Mouse (Mus musculus): Measurements from ENCODE around the gene Tmem223. TPM values are rescaled to one million over a fixed set of nuclear protein-coding genes. Genes with fewer than 3 reads are reported as not detected.

Tmem223 gene
- 178 and 194 TPM in 2 replicates for polyA plus RNA-seq (2014; fragmentation: Nextera tagmentation; extraction: Ambion mirVana)

- WGBS, result 25% methylated on average over 29 of the region's 29 CpGs
- Histone ChIP-seq H3K4me3 (ENCODE audit: low read depth, low read length) (peak within 1 kb of the TSS; percentile 76), H3K27ac (ENCODE audit: low read length) (peak within 1 kb of the TSS; percentile 91), H3K4me1 (ENCODE audit: control insufficient read depth, insufficient read depth, low read length) (peaks cover 17% of the 10 kb centered on the region), H3K27me3 (ENCODE audit: control insufficient read depth, insufficient read depth, low read length) (no peaks in the 10 kb centered on the region), H3K4me2 (replicated peaks; ENCODE audit: low read depth, low read length) (peak within 1 kb of the TSS; percentile 77), H3K36me3 (ENCODE audit: control insufficient read depth, insufficient read depth, low read length) (peaks cover 51% of the 10 kb centered on the region), H3K9ac (replicated peaks; ENCODE audit: low read depth, low read length) (peak within 1 kb of the TSS; percentile 89), H3K9me3 (ENCODE audit: control insufficient read depth, low read depth, low read length) (no peaks in the 10 kb centered on the region)
- peak; percentile 48 for ATAC-seq (ENCODE audit: insufficient number of reproducible peaks, insufficient read depth, low FRiP score, low read depth)
These were observed at the start of gene Tmem223 for GRCm38 (mm10) chr19:8770567-8771270. TSS of gene Tmem223 (plus strand) at chr19:8770996.

DNA sequence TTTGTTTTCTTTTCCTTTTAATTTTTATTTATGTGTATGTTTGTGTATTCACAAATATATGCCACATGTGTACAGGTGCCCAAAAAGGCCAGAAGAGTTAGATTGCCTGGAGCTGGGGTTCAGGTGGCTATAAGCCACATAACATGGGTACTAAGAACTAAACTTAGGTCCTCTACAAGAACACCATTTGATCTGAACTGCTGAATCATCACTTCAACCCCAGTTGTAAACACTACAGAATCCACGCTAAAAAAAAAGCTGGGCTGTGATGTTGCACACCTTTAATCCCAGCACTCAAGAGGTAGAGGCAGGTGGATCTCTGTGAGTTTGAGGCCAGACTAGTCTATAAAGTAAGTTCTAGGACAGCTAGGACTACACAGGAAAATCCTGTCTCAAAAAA is 49.4 kb upstream of the Tmem223 start:
- Histone ChIP-seq H3K9me3 (ENCODE audit: control insufficient read depth, low read depth, low read length) (no peaks in the 10 kb centered on the region), H3K27ac (ENCODE audit: low read length) (no peak overlapping the region), H3K4me2 (replicated peaks; ENCODE audit: low read depth, low read length) (no peak overlapping the region), H3K9ac (replicated peaks; ENCODE audit: low read depth, low read length) (no peak overlapping the region), H3K36me3 (ENCODE audit: control insufficient read depth, insufficient read depth, low read length) (peaks cover 25% of the 10 kb centered on the region), H3K4me3 (ENCODE audit: low read depth, low read length) (no peak overlapping the region), H3K27me3 (ENCODE audit: control insufficient read depth, insufficient read depth, low read length) (no peaks in the 10 kb centered on the region), H3K4me1 (ENCODE audit: control insufficient read depth, insufficient read depth, low read length) (peaks cover 14% of the 10 kb centered on the region; the same call in 1 of the 2 replicates)
- ATAC-seq (ENCODE audit: insufficient number of reproducible peaks, insufficient read depth, low FRiP score, low read depth), result no peak
- WGBS, result 68% methylated on average over 1 of the region's 1 CpGs

DNA sequence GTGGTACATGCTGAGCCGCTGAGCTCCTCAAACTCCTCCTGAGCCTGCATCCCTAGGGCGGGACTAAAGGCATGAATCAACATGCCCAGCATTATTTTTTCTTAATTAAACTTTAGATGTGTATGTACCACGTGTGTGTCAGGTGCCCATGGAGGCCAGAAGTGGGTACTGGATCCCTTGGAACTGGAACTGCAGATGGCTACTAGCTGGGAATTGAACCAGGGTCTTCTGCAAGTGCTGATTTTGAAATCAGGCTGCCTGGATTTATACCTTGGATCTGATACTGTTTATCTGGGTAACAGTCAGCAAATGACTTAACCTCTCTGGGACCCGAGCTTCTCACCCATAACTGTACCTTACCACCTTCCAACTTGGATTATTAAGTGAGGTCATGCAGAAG is 48.8 kb upstream of the Tmem223 start:
- peaks cover 28% of the 10 kb centered on the region for H3K36me3 ChIP-seq (ENCODE audit: control insufficient read depth, insufficient read depth, low read length)
- peaks cover 14% of the 10 kb centered on the region; the same call in 1 of the 2 replicates for H3K4me1 ChIP-seq (ENCODE audit: control insufficient read depth, insufficient read depth, low read length)
- no peaks in the 10 kb centered on the region for H3K27me3 ChIP-seq (ENCODE audit: control insufficient read depth, insufficient read depth, low read length)
- peak overlapping the region; percentile 93; the same call in 1 of the 2 replicates for H3K27ac ChIP-seq (ENCODE audit: low read length)
- no peak for ATAC-seq (ENCODE audit: insufficient number of reproducible peaks, insufficient read depth, low FRiP score, low read depth)
- no peaks in the 10 kb centered on the region for H3K9me3 ChIP-seq (ENCODE audit: control insufficient read depth, low read depth, low read length)
- peak overlapping the region; percentile 75 for H3K4me2 ChIP-seq (replicated peaks; ENCODE audit: low read depth, low read length)
- 46% methylated on average over 4 of the region's 4 CpGs for WGBS
- peak overlapping the region; percentile 69 for H3K9ac ChIP-seq (replicated peaks; ENCODE audit: low read depth, low read length)
- H3K4me3 ChIP-seq (ENCODE audit: low read depth, low read length), result peak overlapping the region; percentile 65

- Histone ChIP-seq H3K9ac (replicated peaks; ENCODE audit: low read depth, low read length) (peak overlapping the region; percentile 69), H3K4me2 (replicated peaks; ENCODE audit: low read depth, low read length) (peak overlapping the region; percentile 75), H3K4me1 (ENCODE audit: control insufficient read depth, insufficient read depth, low read length) (peaks cover 14% of the 10 kb centered on the region; the same call in 1 of the 2 replicates), H3K4me3 (ENCODE audit: low read depth, low read length) (peak overlapping the region; percentile 65), H3K36me3 (ENCODE audit: control insufficient read depth, insufficient read depth, low read length) (peaks cover 28% of the 10 kb centered on the region), H3K27ac (ENCODE audit: low read length) (peak overlapping the region; percentile 93), H3K27me3 (ENCODE audit: control insufficient read depth, insufficient read depth, low read length) (no peaks in the 10 kb centered on the region), H3K9me3 (ENCODE audit: control insufficient read depth, low read depth, low read length) (no peaks in the 10 kb centered on the region)
- WGBS, result 1% methylated on average over 5 of the region's 5 CpGs
- no peak for ATAC-seq (ENCODE audit: insufficient number of reproducible peaks, insufficient read depth, low FRiP score, low read depth)
These were observed 48.3 kb upstream of the Tmem223 start for GRCm38 (mm10) chr19:8722559-8722906.

- H3K4me3 ChIP-seq (ENCODE audit: low read depth, low read length), result peak within 1 kb of the TSS; percentile 65
- H3K27ac ChIP-seq (ENCODE audit: low read length), result peak within 1 kb of the TSS; percentile 93
- H3K9me3 ChIP-seq (ENCODE audit: control insufficient read depth, low read depth, low read length), result no peaks in the 10 kb centered on the region
- no peaks in the 10 kb centered on the region for H3K27me3 ChIP-seq (ENCODE audit: control insufficient read depth, insufficient read depth, low read length)
- peak; percentile 95 for ATAC-seq (ENCODE audit: insufficient number of reproducible peaks, insufficient read depth, low FRiP score, low read depth)
- peaks cover 28% of the 10 kb centered on the region for H3K36me3 ChIP-seq (ENCODE audit: control insufficient read depth, insufficient read depth, low read length)
- peak within 1 kb of the TSS; percentile 93 for H3K9ac ChIP-seq (replicated peaks; ENCODE audit: low read depth, low read length)
- peaks cover 14% of the 10 kb centered on the region; the same call in 1 of the 2 replicates for H3K4me1 ChIP-seq (ENCODE audit: control insufficient read depth, insufficient read depth, low read length)
- peak within 1 kb of the TSS; percentile 87 for H3K4me2 ChIP-seq (replicated peaks; ENCODE audit: low read depth, low read length)
- under 1% methylated on average over 50 of the region's 50 CpGs for WGBS
These were observed 47.8 kb upstream of the Tmem223 start, which contains the start of gene Slc3a2 for GRCm38 (mm10) chr19:8722907-8723573. TSS of gene Slc3a2 (minus strand) at chr19:8723369.

- peak overlapping the region; percentile 80 for H3K27ac ChIP-seq (ENCODE audit: low read length)
- H3K4me3 ChIP-seq (ENCODE audit: low read depth, low read length), result peak overlapping the region; percentile 65
- H3K4me1 ChIP-seq (ENCODE audit: control insufficient read depth, insufficient read depth, low read length), result peaks cover 14% of the 10 kb centered on the region; the same call in 1 of the 2 replicates
- peaks cover 28% of the 10 kb centered on the region for H3K36me3 ChIP-seq (ENCODE audit: control insufficient read depth, insufficient read depth, low read length)
- under 1% methylated on average over 20 of the region's 20 CpGs for WGBS
- no peaks in the 10 kb centered on the region for H3K9me3 ChIP-seq (ENCODE audit: control insufficient read depth, low read depth, low read length)
- peak overlapping the region; percentile 93 for H3K9ac ChIP-seq (replicated peaks; ENCODE audit: low read depth, low read length)
- H3K27me3 ChIP-seq (ENCODE audit: control insufficient read depth, insufficient read depth, low read length), result no peaks in the 10 kb centered on the region
- peak overlapping the region; percentile 87 for H3K4me2 ChIP-seq (replicated peaks; ENCODE audit: low read depth, low read length)
- no peak for ATAC-seq (ENCODE audit: insufficient number of reproducible peaks, insufficient read depth, low FRiP score, low read depth)
These were observed 47.0 kb upstream of the Tmem223 start for GRCm38 (mm10) chr19:8723574-8724346.

GRCm38 (mm10) chr19:8724392-8724791 is 46.4 kb upstream of the Tmem223 start:
- Histone ChIP-seq H3K27ac (ENCODE audit: low read length) (peak overlapping the region; percentile 80; the same call in 1 of the 2 replicates), H3K36me3 (ENCODE audit: control insufficient read depth, insufficient read depth, low read length) (peaks cover 28% of the 10 kb centered on the region), H3K4me2 (replicated peaks; ENCODE audit: low read depth, low read length) (peak overlapping the region; percentile 87), H3K4me1 (ENCODE audit: control insufficient read depth, insufficient read depth, low read length) (peaks cover 14% of the 10 kb centered on the region; the same call in 1 of the 2 replicates), H3K27me3 (ENCODE audit: control insufficient read depth, insufficient read depth, low read length) (no peaks in the 10 kb centered on the region), H3K9me3 (ENCODE audit: control insufficient read depth, low read depth, low read length) (no peaks in the 10 kb centered on the region), H3K4me3 (ENCODE audit: low read depth, low read length) (peak overlapping the region; percentile 65), H3K9ac (replicated peaks; ENCODE audit: low read depth, low read length) (peak overlapping the region; percentile 93)
- 1% methylated on average over 2 of the region's 2 CpGs for WGBS
- no peak for ATAC-seq (ENCODE audit: insufficient number of reproducible peaks, insufficient read depth, low FRiP score, low read depth)

DNA sequence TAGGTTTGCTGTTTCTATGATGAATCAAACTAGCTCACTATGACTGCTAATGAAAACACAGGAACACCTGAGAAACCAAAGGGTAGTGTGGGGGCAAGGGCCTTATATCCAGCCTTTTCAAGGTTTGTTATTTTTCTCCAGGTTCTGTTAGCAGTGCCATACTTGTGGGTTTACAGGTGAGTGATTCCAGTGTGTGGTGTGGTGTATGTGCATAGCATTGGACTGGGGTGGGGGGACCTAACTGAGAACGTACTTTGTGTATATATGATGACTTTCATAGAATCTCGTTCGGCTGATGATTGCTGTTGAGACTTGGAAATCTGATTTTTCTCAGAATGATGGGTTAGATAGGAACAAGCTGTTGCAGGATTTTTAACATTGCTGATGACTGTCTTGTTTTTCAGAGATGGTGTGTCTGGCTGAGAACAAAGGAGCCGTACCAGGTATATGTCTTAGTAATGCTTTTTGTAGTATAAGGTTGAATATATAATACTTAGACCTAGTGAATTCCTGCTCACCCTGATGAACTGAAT is 45.6 kb upstream of the Tmem223 start:
- Histone ChIP-seq H3K9me3 (ENCODE audit: control insufficient read depth, low read depth, low read length) (no peaks in the 10 kb centered on the region), H3K4me3 (ENCODE audit: low read depth, low read length) (peak overlapping the region; percentile 65), H3K4me1 (ENCODE audit: control insufficient read depth, insufficient read depth, low read length) (peaks cover 14% of the 10 kb centered on the region; the same call in 1 of the 2 replicates), H3K9ac (replicated peaks; ENCODE audit: low read depth, low read length) (peak overlapping the region; percentile 93), H3K27me3 (ENCODE audit: control insufficient read depth, insufficient read depth, low read length) (no peaks in the 10 kb centered on the region), H3K4me2 (replicated peaks; ENCODE audit: low read depth, low read length) (peak overlapping the region; percentile 87), H3K27ac (ENCODE audit: low read length) (peak overlapping the region; percentile 7; the same call in 1 of the 2 replicates), H3K36me3 (ENCODE audit: control insufficient read depth, insufficient read depth, low read length) (peaks cover 28% of the 10 kb centered on the region)
- 40% methylated on average over 4 of the region's 4 CpGs for WGBS
- no peak for ATAC-seq (ENCODE audit: insufficient number of reproducible peaks, insufficient read depth, low FRiP score, low read depth)

Data from stomach, embryonic 14.5 days (tissue).